Mouse (Mus musculus) kidney, postnatal 36 days (tissue): ENCODE measurements around the gene Flnb.

Experiments
- DNase-seq, 2 experiments: peaks; one replicate each; pipeline ENCODE4 v3.0.0; 2021 to 2022; ENCODE audit warnings: mixed read lengths in 2 of 2

The Flnb gene

DNA sequence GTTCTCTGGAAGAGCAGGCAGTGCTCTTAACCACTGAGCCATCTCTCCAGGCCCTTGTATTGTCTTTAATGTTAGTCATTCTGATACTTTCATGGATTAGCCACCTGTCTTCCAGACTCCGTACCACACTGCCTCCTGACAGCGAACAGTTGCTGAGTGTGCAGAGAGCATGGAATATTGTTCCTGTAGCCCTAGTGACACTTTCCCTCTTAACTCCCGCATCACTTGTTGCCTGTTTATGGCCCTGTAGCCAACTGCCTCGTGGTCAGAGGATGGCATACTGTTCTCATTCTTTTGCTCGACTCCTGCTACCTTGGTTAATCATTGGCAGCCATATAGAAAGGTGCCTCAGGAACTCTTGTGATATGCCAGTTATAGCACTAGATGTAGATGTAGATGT is 45.4 kb downstream of the Flnb start:
- peak in 1 of 2 experiments; percentile 49 for DNase-seq

- peak in 1 of 2 experiments; percentile 36 for DNase-seq
These were observed 46.2 kb downstream of the Flnb start for GRCm38 (mm10) chr14:7863871-7864505.

- DNase-seq = no peak
These were observed 46.7 kb downstream of the Flnb start for GRCm38 (mm10) chr14:7864506-7864899.

DNA sequence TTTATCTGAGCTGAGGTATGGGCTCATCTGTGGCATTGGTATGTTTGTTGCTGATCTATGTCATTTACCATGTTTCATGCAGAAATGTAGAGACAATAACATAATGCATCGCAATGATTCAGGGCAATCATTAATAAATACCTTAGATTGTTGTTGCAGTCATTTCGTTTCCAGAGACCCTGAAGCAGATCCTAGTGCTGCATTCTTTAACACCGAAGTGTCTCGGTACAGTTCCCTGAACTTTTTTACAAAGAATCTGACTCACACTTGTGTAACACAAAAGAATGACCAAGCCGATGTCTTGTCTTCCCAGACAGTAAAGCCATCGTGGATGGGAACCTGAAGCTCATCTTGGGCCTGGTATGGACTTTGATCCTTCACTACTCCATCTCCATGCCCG is 49.5 kb downstream of the Flnb start:
- no peak for DNase-seq

- DNase-seq = peak in 1 of 2 experiments; percentile 30
These were observed 50.1 kb downstream of the Flnb start for GRCm38 (mm10) chr14:7867841-7868240.

DNA sequence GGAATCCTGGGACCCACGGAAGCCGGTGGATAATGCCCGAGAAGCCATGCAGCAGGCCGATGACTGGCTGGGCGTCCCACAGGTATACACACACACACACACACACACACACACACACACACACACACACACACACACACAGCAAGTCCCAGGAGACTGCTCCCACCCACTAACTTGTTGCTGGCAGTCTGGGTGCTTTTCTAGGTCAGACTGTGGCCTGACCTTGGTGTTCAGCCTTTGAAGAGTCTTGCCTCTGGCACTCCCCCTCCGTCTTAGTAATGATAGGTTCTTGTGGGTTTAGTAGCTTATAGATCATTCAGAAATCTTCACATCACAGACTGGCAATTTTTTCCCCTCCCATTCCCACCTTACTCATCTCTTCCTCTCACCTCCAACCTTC is 52.0 kb downstream of the Flnb start:
- no peak for DNase-seq

- DNase-seq = peak; percentile 39 to 45
These were observed 55.8 kb downstream of the Flnb start for GRCm38 (mm10) chr14:7873552-7873951.

DNA sequence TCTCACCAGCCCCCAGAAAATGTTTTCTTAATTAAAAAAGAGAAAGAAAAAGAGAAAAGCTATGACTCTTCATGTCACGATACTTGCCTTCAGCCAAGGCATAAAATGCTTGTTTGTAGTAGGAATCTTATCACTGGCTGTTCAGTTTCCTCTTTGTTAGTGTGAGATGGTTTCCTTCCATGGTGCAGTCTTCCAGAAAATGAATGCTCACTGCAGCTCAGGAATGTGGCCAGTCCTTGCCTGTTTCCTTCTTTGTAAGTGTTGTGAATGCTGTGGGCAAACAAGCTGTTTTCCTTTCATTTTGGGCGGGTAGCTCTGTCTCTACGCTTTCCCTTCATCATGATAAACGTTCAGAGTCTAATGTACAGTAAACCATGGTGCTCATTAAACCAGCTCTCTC is 56.7 kb downstream of the Flnb start:
- peak in 1 of 2 experiments; percentile 19 for DNase-seq

DNA sequence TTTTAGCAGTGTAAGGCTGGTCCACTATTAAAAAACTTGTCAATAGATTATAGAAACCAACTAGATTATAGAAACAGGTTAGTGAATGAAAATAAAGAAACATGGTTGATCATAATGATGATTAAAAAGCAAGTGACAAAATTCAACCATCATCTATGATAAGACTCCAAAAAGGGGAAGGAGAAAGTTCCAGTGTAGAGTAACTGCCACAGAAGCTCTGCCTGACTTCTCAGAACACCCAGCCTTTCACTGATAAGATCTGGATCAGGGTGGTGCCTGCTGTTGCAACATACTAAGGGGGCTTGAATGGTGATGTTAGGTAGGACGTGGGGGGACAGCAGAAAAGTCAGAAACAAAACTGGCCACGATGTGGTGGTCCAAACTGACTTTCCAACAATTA is 60.2 kb downstream of the Flnb start:
- DNase-seq = no peak

DNA sequence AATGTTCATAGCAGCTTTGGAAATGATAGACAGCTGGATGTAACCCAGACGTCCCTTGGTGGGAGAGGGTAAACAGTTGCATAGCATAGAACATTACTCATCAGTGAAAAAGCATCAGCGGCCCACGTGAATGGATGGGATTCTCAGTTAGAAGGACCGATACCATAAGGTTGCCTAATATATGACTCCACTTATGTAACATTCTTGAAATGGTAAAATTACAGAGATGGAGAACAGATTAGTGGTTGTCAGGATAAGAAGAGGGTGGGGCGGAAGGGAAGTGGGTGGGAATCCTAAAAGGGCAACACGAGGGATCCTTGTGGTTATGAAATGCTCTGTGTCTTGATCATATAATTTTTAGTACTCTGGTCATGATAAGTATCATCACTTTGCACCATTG is 62.6 kb downstream of the Flnb start:
- no peak for DNase-seq

- DNase-seq = no peak
These were observed 63.8 kb downstream of the Flnb start for GRCm38 (mm10) chr14:7881533-7881932.

DNA sequence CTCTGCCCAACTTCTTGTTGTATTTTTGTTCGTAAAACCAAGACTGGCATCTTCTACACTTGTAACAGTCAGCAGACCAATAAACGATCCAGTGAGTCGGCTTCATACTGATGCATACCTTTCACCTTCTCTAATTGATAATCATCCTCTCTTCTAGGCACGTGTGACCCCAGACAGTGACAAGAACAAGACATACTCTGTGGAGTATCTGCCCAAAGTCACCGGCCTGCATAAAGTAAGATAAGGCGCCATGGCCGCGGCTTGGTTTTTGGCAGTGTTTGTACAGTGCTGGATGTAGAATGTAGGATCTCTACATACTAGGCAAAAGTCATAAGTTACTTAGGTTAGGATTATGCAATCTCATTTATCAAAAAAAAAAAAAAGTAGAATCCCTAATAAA is 64.3 kb downstream of the Flnb start:
- no peak for DNase-seq

DNA sequence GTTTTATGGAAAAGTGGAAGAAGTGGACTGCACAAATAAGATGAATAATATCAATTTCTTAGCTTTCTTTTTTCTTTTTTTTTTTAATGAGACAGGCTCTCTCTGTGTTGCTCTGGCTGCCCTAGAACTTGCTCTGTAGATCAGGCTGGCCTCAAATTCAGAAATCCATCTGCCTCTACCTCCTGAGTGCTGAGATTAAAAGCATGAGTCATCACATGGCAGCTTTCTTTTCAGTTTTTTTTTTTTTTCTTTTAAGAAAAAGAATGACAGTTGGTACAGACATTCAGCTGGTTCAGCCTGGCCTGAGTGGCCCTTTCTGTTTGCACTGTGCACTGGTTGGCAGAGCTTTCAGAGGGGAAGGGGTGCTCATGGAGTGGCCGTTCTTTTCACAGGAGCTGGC is 66.4 kb downstream of the Flnb start:
- DNase-seq = no peak

DNA sequence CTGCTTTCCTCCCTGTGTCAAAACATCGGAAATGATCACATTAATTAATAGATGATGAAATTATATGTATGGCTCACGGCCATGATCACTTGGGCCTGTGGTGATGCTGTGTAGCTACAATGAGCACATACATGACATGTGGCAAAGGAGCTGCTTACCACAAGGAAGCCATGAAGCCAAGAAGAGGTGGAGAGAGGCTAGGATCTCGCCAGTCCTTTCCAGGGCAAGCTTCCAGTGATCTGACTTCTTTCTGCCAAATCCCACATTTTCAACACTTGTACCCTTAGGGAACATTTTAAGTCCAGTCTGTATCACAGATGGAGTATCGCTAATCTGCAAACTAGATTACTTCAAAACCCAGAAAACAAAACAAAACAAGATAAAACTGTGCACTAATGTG is 67.1 kb downstream of the Flnb start:
- no peak for DNase-seq

- no peak for DNase-seq
These were observed 67.8 kb downstream of the Flnb start for GRCm38 (mm10) chr14:7885540-7885939.

- no peak for DNase-seq
These were observed 68.3 kb downstream of the Flnb start for GRCm38 (mm10) chr14:7886008-7886407.

GRCm38 (mm10) chr14:7887171-7887570 is 69.4 kb downstream of the Flnb start:
- DNase-seq = no peak

DNA sequence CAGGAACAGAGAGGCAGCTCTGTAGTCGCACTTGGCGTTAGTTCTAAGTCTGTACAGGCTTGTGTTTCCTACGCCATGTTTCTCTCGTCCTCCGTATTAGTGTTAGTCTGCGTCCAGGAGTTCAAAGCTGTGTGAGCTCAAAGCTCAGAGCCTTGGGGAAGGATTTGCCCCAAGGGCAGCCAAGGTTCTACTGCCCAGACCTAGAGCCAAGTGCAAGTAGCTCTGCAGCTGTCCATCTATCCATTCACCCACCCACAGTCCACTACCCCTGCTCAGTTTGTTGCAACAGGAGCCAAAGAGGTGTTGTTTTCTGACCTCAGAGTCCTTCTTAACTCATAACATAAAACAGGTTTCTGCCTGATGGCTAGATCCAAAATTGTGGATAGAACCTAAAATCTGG is 70.5 kb downstream of the Flnb start:
- no peak for DNase-seq

DNA sequence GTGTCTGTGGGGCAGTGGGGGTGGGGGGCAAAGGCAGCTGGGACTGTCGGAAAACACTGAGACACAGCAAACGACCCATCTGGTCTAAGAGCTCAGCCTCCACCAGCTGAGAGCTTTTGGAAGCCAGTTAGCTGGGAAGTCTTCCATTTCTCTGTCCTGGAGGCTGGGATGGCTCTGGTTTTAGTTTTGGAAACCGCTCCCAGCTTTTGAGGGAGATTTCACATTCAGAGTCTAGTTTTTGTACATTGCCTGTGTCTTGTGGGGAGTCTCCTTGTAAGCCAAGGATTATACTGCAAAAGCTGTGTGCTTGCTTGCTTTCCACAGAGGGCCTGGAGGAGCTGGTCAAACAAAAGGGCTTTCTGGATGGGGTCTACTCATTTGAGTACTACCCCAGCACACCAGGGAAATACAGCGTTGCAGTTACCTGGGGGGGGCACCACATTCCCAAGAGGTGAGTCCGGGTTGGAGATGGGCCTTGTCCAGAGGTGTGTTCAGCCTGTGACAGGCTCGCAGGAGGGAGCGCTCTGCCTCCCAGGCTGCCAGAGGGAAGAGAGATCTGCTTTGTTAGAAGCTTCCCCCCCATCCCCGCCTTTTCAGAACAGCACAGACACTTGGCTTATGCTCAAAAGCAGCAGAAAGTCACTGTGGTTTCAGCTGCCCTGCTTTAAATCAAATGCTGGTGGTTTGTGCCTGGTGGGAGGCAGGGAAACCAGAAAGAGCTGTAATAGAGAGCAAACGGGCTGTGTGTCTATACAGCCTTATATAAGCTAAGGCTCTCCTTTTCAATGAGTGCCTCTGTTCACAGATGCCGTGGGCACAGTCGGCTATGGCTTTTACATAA is 71.3 kb downstream of the Flnb start:
- DNase-seq = no peak

DNA sequence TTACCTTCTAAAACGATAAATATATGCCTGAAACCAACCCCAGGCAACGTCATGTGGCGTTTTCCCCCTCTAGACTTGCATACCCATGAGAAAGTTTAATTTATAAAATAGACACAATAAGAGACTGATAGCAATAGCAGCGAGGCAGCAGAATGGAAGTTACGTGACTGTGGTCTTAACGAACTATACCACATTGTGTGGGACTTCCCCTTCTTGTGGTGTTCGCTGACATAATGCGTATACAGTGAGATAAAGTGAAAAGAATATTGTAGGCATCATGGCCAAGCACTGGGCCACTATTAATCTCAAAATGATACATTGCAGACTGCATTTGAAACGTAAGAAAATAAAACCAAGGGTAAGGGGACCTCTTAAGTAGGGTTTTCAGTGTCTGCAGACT is 72.1 kb downstream of the Flnb start:
- DNase-seq = no peak

DNA sequence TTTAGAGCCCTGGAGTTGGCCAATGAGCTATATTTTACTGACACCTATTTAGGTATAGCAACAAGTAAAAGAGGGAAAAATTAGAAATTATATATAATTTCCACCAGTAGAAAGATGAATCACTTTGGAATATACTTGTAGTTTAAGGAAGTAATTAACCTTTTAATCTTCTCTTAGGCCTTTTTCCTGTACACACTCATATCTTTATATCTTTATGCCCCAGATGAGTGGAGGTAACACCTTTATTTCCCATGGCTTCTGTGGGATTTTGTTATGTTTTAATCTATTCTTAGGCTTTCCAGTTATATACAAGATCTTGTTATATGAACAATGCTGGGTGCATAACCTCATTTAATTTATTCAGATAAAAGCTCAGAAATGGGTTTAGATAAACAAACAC is 73.6 kb downstream of the Flnb start:
- no peak for DNase-seq

- DNase-seq = peak; percentile 48 to 63
These were observed 78.4 kb downstream of the Flnb start for GRCm38 (mm10) chr14:7896126-7896525.

- no peak for DNase-seq
These were observed 78.9 kb downstream of the Flnb start for GRCm38 (mm10) chr14:7896699-7897098.

- peak in 1 of 2 experiments; percentile 11 for DNase-seq
These were observed 82.2 kb downstream of the Flnb start for GRCm38 (mm10) chr14:7899986-7900385.
